Mouse (Mus musculus): ENCODE measurements around the gene Ncoa7. TPM values are rescaled to one million over a fixed set of nuclear protein-coding genes. Genes with fewer than 3 reads are reported as not detected.
"Not testable (repeated sequence)": the region's sequence is repeated elsewhere in the genome, so short reads cannot be mapped to it uniquely, and the experiment has no call there.

Gene Ncoa7
- polyA plus RNA-seq, 1 experiment, result 5.4 TPM

DNA sequence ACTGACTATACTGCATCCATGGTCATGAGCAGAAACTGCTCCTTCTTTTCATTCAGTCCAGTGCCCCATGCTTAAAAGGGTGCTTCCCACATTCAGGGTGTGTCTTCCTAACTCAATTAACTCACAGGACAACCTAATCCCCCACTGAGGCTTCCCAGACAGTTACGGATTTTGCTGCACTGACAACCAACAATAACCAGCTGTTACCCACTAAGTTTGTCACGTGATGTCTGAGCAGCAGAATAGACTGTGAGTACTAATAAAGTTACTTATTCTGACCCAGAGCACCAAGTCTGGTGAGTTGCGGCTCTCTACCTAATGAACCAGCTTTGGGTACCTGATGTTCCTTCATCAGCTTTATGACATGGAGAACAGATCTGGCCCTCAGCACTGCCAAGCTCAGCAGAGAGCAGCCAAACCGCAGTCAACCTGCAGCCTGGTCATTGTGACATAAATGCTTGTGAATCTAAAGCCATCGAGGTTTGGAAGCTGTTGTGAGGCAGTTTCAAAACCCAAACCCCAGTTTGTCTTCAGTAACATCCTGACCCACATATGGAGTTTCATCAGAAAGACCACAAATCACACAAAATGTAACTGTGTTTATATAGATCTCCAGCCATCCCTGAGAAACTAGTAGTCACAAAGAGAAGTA, 16.9 kb downstream of the Ncoa7 start:
- Histone ChIP-seq H3K27ac (ENCODE audit: control insufficient read depth, insufficient read depth, low read depth, low read length) (no peak overlapping the region), H3K36me3 (ENCODE audit: control insufficient read depth, insufficient read depth, low read length) (no peaks in the 10 kb centered on the region), H3K27me3 (ENCODE audit: control insufficient read depth, insufficient read depth, low read length) (no peaks in the 10 kb centered on the region), H3K4me1 (ENCODE audit: control insufficient read depth, insufficient read depth, low read length) (no peaks in the 10 kb centered on the region), H3K4me3 (ENCODE audit: control insufficient read depth, low read depth, low read length) (no peak overlapping the region)
- TF ChIP-seq CTCF (IDR thresholded peaks at IDR 0.05; ENCODE audit: control insufficient read depth, insufficient read depth, insufficient replicate concordance, low read depth, low read length) (no peak), POLR2A (IDR thresholded peaks at IDR 0.05; ENCODE audit: control insufficient read depth, low read depth, low read length) (no peak)

DNA sequence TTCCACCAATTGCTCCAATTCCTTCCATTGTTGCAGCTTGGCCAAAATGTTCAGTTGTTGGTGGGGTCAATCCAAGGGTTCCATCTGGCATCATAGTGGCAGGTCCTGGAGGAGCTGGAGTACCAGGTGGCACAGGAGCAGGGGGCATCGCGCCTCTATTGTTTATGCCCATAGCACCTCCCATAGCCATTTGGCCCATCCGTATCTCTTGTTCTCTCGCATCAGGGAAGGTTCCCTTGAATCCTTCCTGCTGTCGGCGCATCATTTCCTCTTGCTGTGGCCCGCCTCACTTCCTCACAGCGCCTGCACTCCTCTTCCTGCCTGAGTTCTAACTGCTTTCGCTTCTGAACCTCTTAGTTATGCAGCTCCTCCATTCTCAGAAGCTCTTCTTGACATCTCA, 22.2 kb downstream of the Ncoa7 start:
- H3K4me1 ChIP-seq (ENCODE audit: control insufficient read depth, insufficient read depth, low read length); H3K27ac ChIP-seq (ENCODE audit: control insufficient read depth, insufficient read depth, low read depth, low read length); H3K36me3 ChIP-seq (ENCODE audit: control insufficient read depth, insufficient read depth, low read length); H3K27me3 ChIP-seq (ENCODE audit: control insufficient read depth, insufficient read depth, low read length): not testable (repeated sequence)
- H3K4me3 ChIP-seq (ENCODE audit: control insufficient read depth, low read depth, low read length), result peak overlapping the region; percentile 61

DNA sequence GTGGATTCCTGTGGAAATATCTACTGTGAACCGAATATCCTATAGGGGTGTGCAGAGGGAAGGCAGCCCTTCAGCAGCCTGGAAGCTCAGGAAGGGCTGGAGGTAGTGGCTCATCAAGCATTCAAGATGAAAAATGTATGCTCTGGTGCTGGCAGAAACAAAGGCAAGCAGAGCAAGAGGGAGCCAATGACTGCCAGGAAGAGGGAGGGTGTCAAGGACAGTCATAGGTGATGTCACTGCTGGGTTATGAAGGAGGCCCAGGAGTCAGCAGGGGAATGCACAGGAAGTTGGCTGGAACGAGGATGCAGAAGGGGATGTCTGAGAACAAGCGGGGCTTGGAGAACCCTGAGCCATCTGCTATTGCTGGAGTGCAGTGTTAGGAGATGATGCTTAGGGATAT, 24.9 kb downstream of the Ncoa7 start:
- Histone ChIP-seq H3K4me1 (ENCODE audit: control insufficient read depth, insufficient read depth, low read length) (peaks cover 2% of the 10 kb centered on the region; the same call in 1 of the 2 replicates), H3K4me3 (ENCODE audit: control insufficient read depth, low read depth, low read length) (no peak overlapping the region), H3K27ac (ENCODE audit: control insufficient read depth, insufficient read depth, low read depth, low read length) (no peak overlapping the region), H3K27me3 (ENCODE audit: control insufficient read depth, insufficient read depth, low read length) (no peaks in the 10 kb centered on the region), H3K36me3 (ENCODE audit: control insufficient read depth, insufficient read depth, low read length) (no peaks in the 10 kb centered on the region)
- TF ChIP-seq CTCF (IDR thresholded peaks at IDR 0.05; ENCODE audit: control insufficient read depth, insufficient read depth, insufficient replicate concordance, low read depth, low read length) (no peak), POLR2A (IDR thresholded peaks at IDR 0.05; ENCODE audit: control insufficient read depth, low read depth, low read length) (no peak)

DNA sequence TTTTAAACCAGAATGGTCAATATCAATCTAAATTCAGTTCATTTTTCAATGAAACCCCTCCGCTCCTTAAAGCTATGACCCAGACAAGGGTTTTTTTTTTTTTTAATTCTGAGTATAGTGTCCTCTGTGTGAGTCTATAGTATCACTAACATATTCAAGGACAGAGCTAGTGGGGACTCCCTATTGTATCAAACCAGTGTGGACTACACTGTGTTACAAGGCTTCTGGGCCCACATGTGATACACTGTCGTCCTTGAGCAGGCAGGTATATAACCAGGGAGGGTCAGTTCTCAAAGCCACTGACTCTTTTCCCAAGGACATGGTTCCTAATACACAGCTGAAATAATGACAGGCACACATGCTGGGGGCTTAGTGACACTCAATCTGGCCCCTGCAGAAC, 27.1 kb downstream of the Ncoa7 start:
- peaks cover 2% of the 10 kb centered on the region; the same call in 1 of the 2 replicates for H3K4me1 ChIP-seq (ENCODE audit: control insufficient read depth, insufficient read depth, low read length)
- H3K36me3 ChIP-seq (ENCODE audit: control insufficient read depth, insufficient read depth, low read length), result no peaks in the 10 kb centered on the region
- no peak overlapping the region for H3K27ac ChIP-seq (ENCODE audit: control insufficient read depth, insufficient read depth, low read depth, low read length)
- no peak for TF ChIP-seq POLR2A (IDR thresholded peaks at IDR 0.05; ENCODE audit: control insufficient read depth, low read depth, low read length)
- TF ChIP-seq CTCF (IDR thresholded peaks at IDR 0.05; ENCODE audit: control insufficient read depth, insufficient read depth, insufficient replicate concordance, low read depth, low read length), result no peak
- H3K27me3 ChIP-seq (ENCODE audit: control insufficient read depth, insufficient read depth, low read length), result no peaks in the 10 kb centered on the region
- no peak overlapping the region for H3K4me3 ChIP-seq (ENCODE audit: control insufficient read depth, low read depth, low read length)

DNA sequence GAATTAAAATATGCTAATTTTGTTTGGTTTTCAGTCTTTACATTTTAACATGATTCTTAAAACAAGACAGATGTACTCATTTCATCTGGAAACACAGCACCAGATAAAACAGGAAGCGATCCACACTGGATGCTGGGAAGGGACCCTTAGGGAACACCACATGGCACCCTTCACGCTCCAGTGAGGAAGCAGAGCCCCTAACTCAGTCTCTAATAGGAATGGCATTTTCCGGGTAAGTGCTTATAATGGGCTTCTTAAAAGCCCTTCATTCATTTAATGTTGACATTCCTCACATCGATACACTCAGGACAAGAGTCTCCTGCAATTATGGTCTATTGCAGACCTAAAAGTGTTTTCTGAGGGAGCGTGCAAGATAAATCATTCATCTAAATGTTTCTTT, 27.6 kb downstream of the Ncoa7 start:
- H3K27ac ChIP-seq (ENCODE audit: control insufficient read depth, insufficient read depth, low read depth, low read length), result no peak overlapping the region

DNA sequence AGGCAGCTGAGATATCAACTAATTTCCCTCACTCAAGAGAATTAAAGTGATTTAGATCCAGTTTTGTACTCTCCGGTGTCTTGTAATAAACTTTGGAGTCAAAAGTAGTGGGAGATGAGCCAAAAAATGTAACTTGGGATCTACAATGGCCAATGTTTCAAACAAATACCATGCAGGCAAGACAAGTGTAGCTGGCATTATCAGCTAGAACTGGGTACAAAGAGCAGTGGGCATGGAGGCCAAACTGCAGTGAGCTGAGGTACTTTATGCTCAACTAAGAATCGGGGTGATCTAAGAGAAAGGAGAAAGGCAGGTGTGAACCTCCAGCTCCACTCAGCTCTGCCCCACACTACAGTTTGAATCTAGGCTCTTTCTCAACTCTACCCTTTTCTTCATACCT, 28.7 kb downstream of the Ncoa7 start:
- peaks cover 2% of the 10 kb centered on the region; the same call in 1 of the 2 replicates for H3K4me1 ChIP-seq (ENCODE audit: control insufficient read depth, insufficient read depth, low read length)
- no peak overlapping the region for H3K4me3 ChIP-seq (ENCODE audit: control insufficient read depth, low read depth, low read length)
- no peaks in the 10 kb centered on the region for H3K36me3 ChIP-seq (ENCODE audit: control insufficient read depth, insufficient read depth, low read length)
- H3K27ac ChIP-seq (ENCODE audit: control insufficient read depth, insufficient read depth, low read depth, low read length), result no peak overlapping the region; the same call in 1 of the 2 replicates
- no peaks in the 10 kb centered on the region for H3K27me3 ChIP-seq (ENCODE audit: control insufficient read depth, insufficient read depth, low read length)
- TF ChIP-seq POLR2A (IDR thresholded peaks at IDR 0.05; ENCODE audit: control insufficient read depth, low read depth, low read length), result no peak
- no peak for TF ChIP-seq CTCF (IDR thresholded peaks at IDR 0.05; ENCODE audit: control insufficient read depth, insufficient read depth, insufficient replicate concordance, low read depth, low read length)

More for the DNA sequence above, 27.6 kb downstream of the Ncoa7 start:
- H3K27me3 ChIP-seq (ENCODE audit: control insufficient read depth, insufficient read depth, low read length), result no peaks in the 10 kb centered on the region
- no peak overlapping the region for H3K4me3 ChIP-seq (ENCODE audit: control insufficient read depth, low read depth, low read length)
- H3K4me1 ChIP-seq (ENCODE audit: control insufficient read depth, insufficient read depth, low read length), result peaks cover 2% of the 10 kb centered on the region; the same call in 1 of the 2 replicates
- no peaks in the 10 kb centered on the region for H3K36me3 ChIP-seq (ENCODE audit: control insufficient read depth, insufficient read depth, low read length)
- TF ChIP-seq POLR2A (IDR thresholded peaks at IDR 0.05; ENCODE audit: control insufficient read depth, low read depth, low read length) (no peak), CTCF (IDR thresholded peaks at IDR 0.05; ENCODE audit: control insufficient read depth, insufficient read depth, insufficient replicate concordance, low read depth, low read length) (no peak)

DNA sequence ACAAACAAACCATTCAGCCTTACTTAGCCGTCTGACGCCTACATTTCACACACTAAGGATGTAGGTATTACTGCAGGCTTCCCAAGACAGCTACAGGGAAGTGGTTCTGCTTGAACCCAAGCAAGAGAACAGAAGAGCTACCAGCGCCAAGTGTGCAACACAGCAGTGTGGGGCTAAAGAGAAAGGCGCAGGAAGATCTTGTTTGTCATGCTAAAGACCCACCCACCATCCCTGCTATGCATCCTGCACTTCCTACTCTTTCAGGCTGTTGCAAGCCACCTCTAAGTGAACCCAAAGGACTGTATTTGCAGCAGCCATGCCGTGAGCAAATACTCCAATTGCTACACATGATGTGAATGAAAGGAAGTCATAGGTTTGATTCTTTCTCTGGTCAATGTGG, 29.9 kb downstream of the Ncoa7 start:
- TF ChIP-seq POLR2A (IDR thresholded peaks at IDR 0.05; ENCODE audit: control insufficient read depth, low read depth, low read length) (no peak), CTCF (IDR thresholded peaks at IDR 0.05; ENCODE audit: control insufficient read depth, insufficient read depth, insufficient replicate concordance, low read depth, low read length) (no peak)
- Histone ChIP-seq H3K27ac (ENCODE audit: control insufficient read depth, insufficient read depth, low read depth, low read length) (no peak overlapping the region), H3K36me3 (ENCODE audit: control insufficient read depth, insufficient read depth, low read length) (no peaks in the 10 kb centered on the region), H3K27me3 (ENCODE audit: control insufficient read depth, insufficient read depth, low read length) (no peaks in the 10 kb centered on the region), H3K4me1 (ENCODE audit: control insufficient read depth, insufficient read depth, low read length) (peaks cover under 1% of the 10 kb centered on the region; the same call in 1 of the 2 replicates), H3K4me3 (ENCODE audit: control insufficient read depth, low read depth, low read length) (no peak overlapping the region)

All from testis, adult 2 months (tissue).